Mouse (Mus musculus) gastrocnemius, postnatal 10 days (tissue): ENCODE data around the gene Traf1. TPM values are rescaled to one million over a fixed set of nuclear protein-coding genes. Genes with fewer than 3 reads are reported as not detected.

ENCODE experiments used
- DNase-seq: peaks from one replicate; pipeline ENCODE4 v3.0.0; 2021; ENCODE audit warnings: mixed read lengths
- long read RNA-seq, 2 experiments: library from polyadenylated mRNA; stranded (forward); transcript quantifications; one replicate each; pipeline ENCODE4 v2.0.0; 2021
- total RNA-seq, 2 experiments: library from RNA; stranded (reverse); gene quantifications; 2 replicates each; pipeline ENCODE4 v1.2.3; 2021

The Traf1 gene
- total RNA-seq: 1 to 10 TPM in 1 of 2 experiments, under 1 TPM in 1; 0.85 to 2.6 TPM
- long read RNA-seq, experiment 1, partial matches to known transcripts: 1 of 1 reads
- long read RNA-seq, experiment 1, other reads (novel, unspliced or antisense): 0 of 1 reads
- long read RNA-seq, experiment 2, partial matches to known transcripts: 1 of 1 reads
- long read RNA-seq, experiment 2, other reads (novel, unspliced or antisense): 0 of 1 reads

- DNase-seq: peak; percentile 44
Measured at GRCm38 (mm10) chr2:34961481-34962036, at the start of gene Traf1. Gene Traf1 (minus strand): TSS chr2:34961772.

- DNase-seq: no peak
Measured at GRCm38 (mm10) chr2:34998956-34999355, 37.4 kb upstream of the Traf1 start.

GRCm38 (mm10) chr2:34996506-34996905, 34.9 kb upstream of the Traf1 start:
- no peak for DNase-seq

GRCm38 (mm10) chr2:34993696-34994356, 32.3 kb upstream of the Traf1 start:
- no peak for DNase-seq

- no peak for DNase-seq
Measured at GRCm38 (mm10) chr2:34992729-34993695, 31.4 kb upstream of the Traf1 start.

GRCm38 (mm10) chr2:34991966-34992365, 30.4 kb upstream of the Traf1 start:
- no peak for DNase-seq

- DNase-seq: no peak
Measured at GRCm38 (mm10) chr2:34989749-34990148, 28.2 kb upstream of the Traf1 start.

- no peak for DNase-seq
Measured at GRCm38 (mm10) chr2:34987595-34987994, 26.0 kb upstream of the Traf1 start.

GRCm38 (mm10) chr2:34984885-34985284, 23.3 kb upstream of the Traf1 start:
- DNase-seq: no peak

- no peak for DNase-seq
Measured at GRCm38 (mm10) chr2:34982906-34983698, 21.5 kb upstream of the Traf1 start.

GRCm38 (mm10) chr2:34982096-34982724, 20.6 kb upstream of the Traf1 start:
- no peak for DNase-seq

GRCm38 (mm10) chr2:34979459-34980011, 18.0 kb upstream of the Traf1 start:
- DNase-seq: no peak

GRCm38 (mm10) chr2:34978226-34978625, 16.7 kb upstream of the Traf1 start:
- DNase-seq: no peak

- DNase-seq: no peak
Measured at GRCm38 (mm10) chr2:34976945-34977658, 15.5 kb upstream of the Traf1 start.

GRCm38 (mm10) chr2:34976447-34976846, 14.9 kb upstream of the Traf1 start:
- DNase-seq: no peak

GRCm38 (mm10) chr2:34973087-34973486, 11.5 kb upstream of the Traf1 start:
- no peak for DNase-seq

GRCm38 (mm10) chr2:34971080-34971888, 9.7 kb upstream of the Traf1 start:
- no peak for DNase-seq

GRCm38 (mm10) chr2:34970092-34970750, 8.6 kb upstream of the Traf1 start:
- DNase-seq: peak; percentile 92

- no peak for DNase-seq
Measured at GRCm38 (mm10) chr2:34969166-34969565, 7.6 kb upstream of the Traf1 start.
